Mouse (Mus musculus) kidney, adult 2 months (tissue): Measurements from ENCODE around the gene Epn3.

Source experiments
- CTCF ChIP-seq: fragments of 200-500 bp; conservative IDR thresholded peaks from 2 replicates; pipeline ENCODE4 v1.5.1; 2011; ENCODE audit warnings: low read depth, mild to moderate bottlenecking, control low read depth, low read length, moderate library complexity, mixed read lengths; ENCODE audit not compliant: insufficient read depth, insufficient read length
- POLR2A ChIP-seq: fragments of 200-500 bp; IDR thresholded peaks from one replicate; pipeline ENCODE4 v1.6.1; 2011; ENCODE audit warnings: low read depth, low read length, control low read depth

GRCm38 (mm10) chr11:94449886-94450285, 49.9 kb downstream of the Epn3 start:
- TF ChIP-seq POLR2A (no peak), CTCF (no peak)
